Mouse (Mus musculus) monocyte, adult 5-6 weeks (primary cell): ENCODE measurements at regions not wholly inside any gene's neighbourhood (a gene's known extent, or its start where the extent isn't known, plus 50 kb on each side); places are given as distances from the start of the nearest gene placed in this dataset.

Source experiments
- ATAC-seq: fragments of 153-309, 156-312 bp; replicated peaks from 2 replicates; pipeline ENCODE4 v1.8.0; 2017; ENCODE audit warnings: mild to moderate bottlenecking; ENCODE audit not compliant: low TSS enrichment, insufficient number of reproducible peaks, severe bottlenecking, poor library complexity, low FRiP score

DNA sequence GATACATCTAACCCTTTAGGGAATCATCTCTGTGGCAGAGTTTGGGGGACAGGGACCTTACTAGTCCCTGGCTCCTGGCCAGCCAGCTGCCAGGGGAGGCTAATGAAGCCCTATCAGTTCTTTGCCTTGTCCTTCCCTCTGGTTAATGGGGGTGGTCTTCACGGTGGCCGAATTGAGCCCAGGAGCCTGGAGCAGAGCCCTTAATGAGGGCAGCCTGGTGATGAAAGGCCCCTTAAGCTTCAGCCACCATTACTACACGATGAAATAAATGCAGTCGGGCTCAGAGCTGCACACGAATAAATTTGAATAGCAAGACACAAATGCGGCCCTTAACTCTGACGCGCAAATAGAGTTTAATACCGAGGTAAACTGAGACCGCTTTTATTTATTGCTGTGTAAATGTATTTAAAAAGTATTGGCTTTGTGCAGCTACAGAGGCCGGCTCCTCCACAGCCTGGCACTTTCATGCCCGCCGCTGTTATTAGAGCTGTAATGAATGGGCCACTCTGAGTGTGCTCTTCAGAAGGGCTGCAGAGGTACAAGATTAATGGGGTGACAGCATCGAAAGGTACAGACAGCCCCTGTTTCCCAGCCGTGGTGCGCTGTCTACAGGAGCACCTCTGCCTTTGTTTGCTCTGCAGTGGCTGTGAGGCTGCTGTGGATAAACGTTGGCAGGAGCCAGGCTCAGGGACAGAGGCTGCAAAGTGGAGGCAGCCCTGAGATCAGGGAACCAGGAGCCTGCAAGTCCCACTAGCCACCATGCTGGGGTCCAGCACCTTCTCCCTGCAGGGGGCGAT, 335.2 kb upstream of the Zmiz1 start:
- no peak for ATAC-seq

DNA sequence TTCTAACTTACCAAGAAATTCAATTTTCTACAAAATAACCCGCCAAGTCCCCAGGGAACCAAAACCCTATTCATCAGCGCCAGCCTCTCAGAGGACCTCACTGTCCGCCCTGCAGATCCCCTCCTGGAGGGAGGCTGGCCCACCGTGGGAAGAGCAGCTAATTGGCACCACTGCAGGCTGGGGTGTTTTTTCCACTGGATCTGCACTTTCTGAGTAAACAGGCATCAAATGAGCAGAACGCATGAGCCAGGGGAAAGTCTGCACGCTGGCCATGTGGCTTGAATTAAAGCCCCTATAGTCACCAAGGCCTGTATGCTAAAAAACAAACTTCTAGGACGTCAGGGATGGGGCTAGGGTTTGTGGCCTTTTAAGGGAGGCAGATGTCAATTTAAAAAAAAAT, 332.4 kb upstream of the Zmiz1 start:
- ATAC-seq: no peak

DNA sequence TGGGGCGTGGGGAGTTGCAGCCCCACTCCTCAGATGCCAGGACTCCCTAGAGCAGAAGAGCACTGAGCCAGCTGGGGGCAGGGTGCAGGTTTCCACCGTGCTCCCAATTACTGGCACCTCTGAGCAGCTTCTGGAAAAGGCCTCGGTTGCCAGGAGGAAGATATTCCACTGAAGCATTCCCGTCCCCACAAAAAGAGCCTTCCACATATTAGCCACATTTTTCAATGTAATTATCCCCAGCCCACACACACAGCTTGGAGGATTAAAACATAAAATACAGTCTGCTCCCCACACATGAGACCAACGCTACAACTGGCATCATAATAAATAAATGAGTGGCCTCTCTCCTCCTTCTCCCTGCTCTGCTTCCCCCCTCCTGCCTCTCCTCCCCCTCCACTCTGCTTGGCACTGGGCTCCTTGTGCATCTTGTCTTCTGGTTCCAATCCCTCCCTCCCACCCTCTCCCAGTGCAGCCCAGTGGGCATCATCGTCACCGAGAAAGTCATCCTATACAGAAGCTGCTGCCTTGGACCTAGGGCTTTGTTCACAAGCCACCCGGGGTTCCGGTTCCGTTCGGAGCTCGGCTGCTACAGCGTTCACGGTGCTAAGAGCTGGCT, 331.3 kb upstream of the Zmiz1 start:
- ATAC-seq: no peak

DNA sequence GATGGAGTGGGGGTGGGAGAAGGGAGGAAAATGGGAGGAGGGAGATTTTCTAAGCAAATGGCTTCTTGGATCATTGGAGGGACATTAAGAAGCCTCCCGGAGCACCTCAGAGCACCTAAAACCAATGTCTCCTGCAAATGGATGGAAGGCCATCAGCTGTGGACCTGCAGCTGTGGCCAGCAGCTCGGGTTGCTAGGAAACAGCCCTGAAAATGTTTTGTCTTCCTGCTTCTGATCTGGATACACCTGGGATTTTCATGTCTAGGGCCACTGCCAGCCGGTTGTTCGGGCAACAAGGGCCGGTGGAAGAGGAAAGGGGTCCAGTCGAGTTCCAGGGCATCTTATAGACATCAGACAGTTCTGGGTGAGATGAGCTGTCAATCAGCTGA, 330.8 kb upstream of the Zmiz1 start:
- ATAC-seq: no peak

DNA sequence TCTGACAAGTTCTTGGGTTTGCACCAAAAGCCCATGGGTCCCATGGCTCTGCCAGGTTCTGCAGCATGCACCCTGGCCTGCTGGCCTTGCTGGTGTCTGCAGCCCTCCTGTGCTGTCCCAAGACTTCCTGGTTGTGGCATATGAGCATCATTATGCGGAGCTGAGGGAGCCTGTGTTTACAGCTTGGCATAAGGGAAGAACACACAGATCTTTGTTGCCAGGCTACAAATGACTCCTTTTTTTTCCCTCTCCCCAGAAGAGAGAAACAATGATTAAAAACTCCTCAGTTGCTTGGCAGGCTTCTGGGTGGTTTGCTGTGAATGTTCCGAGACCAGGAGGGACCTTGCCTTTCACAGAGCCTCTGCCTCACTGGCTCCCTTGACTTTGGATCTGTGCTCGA, 323.6 kb upstream of the Zmiz1 start:
- ATAC-seq: no peak

DNA sequence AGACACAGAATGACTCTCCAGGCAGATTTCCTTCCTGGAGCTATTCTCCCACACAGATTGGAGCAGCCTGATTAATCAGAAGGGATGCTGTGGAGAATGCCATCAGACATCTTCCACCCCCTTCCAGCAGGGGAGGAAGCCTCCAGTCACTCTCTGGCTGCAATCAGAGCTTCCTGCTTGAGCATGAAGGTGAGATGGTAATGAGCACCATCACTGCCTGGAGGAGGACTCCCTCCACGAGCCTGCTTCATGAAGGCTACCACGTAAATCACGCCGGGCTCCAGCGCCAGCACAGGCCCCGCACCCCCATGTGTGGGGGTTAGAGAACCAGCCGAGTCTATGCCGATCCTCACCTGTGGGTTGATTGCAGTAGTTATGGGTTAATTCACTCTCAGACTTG, 321.7 kb upstream of the Zmiz1 start:
- no peak for ATAC-seq

DNA sequence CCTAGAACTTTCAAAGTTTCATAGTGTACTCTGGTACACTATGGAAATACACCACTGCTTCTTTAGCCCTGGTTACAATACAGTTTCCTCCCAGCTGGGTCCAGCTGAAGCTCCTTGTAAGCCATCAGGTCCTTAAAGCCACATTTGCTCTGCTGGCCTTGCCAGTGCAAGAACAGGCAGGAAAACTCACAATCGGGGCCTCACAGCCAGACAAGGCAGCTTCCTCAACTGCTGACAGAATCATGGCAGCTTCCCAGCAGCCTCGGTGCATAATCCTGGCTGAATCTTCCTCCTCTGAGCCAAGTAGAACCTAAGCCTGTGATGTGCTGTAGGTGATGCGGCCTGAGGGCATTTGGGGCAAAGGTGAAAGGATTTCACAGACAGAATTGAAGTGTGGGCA, 320.5 kb upstream of the Zmiz1 start:
- ATAC-seq: no peak

DNA sequence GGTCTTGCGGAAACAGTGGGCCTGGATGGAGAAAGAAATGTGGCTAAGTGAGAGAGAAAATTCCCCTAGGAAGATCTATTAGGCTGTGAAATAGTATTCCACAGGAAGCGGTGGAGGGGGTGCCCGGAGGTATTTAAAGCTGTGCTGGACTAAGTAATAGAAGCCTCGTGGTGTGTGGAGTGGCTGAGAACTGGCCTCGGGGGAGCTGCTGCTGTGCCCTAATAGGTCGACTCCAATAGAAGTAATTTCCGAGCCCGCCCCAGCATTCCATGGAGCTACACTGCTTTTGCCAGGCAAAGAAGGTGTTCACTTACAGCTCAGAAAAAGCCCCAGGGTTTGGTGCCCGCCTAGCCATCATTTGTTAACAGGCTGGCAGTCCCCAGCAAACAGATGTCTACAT, 317.1 kb upstream of the Zmiz1 start:
- ATAC-seq: no peak

DNA sequence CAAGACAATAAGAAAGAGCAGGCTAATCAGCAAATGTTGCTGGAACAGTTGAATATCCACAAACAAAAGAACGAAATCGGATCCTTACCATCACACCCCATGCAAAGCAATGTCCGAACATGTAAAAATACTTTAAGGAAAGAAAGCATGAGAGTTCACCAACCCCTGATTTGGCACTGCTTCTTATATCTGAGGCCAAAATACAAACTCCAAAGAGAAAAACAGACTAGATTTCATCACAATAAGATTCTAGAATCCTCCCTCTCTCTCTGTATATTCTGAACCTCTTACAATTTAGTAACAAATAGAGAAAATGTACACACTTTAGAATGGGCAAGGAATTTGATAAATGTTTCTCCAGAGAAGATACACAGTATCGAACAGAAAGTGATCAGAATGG, 315.9 kb upstream of the Zmiz1 start:
- no peak for ATAC-seq

DNA sequence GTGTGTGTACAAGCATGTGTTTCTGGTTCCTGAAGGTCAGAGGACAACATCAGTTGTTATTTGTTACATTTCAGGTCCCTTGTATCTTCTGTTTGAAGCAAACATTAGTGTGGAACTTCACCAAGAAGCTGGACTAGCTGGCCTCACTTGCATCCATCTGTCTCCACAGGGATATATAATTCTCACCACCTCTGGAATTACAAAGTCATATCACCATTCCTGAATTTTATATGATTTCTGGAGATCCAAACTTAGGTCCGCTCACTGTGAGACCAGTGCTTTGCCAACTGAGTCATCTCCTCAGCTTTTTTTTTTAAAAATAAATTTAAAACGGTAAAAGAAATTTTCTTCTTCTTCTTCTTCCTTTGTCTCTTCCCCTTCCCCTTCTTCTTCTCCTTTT, 311.3 kb upstream of the Zmiz1 start:
- no peak for ATAC-seq

DNA sequence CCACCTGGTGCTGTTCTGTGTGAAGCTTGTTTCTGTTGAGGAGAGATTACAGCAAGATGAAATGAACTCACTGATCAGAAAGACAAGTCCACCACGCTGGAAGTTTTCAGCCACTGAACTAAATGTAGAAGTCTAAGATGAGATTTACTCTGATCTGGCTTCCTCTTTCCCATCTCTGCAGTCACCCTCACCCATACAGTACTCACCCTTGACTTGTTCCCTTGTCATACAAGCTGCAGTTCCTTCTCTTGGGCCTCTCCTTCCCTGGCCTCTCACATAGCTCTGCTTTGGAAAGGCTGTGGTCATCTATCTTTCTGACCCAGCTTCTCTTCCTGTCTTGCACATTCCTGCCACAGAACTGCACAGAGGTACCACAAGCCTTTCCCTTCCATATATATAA, 308.0 kb upstream of the Zmiz1 start:
- no peak for ATAC-seq

DNA sequence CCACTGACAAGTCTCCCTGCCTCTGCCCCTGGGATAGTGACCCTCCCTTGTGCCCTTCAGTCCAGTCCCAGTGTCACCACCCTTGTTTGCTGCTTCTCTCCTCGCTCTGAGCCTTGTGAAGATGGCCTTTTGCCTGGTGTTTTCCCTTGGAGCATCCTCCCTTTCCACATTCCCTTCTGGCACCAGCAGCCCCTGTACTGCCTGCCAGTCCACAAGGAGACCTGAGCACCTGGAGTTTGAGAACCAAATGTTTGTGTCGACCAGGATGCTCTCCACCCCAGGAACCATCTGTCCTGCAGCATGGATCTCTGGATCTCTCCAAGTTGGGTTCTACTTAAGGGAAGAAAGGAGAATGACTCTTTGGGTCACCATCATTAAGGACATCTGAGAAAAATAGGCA, 307.5 kb upstream of the Zmiz1 start:
- ATAC-seq: no peak

DNA sequence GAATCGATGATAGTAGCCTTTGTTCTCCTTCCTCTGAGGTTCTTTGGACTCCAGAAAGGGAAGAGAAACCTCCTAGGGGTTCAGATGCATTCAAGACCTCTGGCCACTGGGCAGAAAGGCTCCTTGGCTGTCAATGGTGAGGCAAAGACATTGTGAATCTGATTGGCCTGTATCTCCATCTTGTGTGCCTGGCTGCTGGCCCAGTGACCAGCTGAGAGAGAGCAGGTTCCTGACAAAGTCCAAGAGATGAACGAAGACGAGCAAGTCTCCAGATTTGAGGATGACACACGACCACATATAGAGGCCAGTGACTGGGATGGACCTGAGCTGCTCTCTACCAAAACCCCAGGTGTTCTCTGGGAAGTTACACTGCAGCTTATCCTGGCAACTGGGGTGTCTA, 305.4 kb upstream of the Zmiz1 start:
- ATAC-seq: no peak

DNA sequence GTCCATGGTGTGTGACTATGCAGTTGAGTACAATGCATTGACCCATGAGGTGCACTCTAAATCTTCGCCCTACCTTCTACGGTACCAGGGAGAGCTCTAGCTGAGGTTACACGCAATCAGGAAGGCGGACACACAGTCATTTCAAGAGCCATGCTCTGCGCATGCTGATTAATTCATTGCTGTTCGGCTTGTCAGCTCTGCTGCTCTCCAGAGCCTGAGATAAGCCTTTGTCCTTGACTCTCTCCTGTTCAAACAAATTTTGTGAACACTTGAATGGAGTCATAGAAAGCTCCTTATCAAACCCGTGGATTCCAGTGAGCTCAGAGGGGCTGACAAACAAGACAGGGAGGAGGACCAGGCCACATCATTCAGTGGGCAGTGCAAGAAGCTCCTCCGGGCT, 304.8 kb upstream of the Zmiz1 start:
- ATAC-seq: no peak

DNA sequence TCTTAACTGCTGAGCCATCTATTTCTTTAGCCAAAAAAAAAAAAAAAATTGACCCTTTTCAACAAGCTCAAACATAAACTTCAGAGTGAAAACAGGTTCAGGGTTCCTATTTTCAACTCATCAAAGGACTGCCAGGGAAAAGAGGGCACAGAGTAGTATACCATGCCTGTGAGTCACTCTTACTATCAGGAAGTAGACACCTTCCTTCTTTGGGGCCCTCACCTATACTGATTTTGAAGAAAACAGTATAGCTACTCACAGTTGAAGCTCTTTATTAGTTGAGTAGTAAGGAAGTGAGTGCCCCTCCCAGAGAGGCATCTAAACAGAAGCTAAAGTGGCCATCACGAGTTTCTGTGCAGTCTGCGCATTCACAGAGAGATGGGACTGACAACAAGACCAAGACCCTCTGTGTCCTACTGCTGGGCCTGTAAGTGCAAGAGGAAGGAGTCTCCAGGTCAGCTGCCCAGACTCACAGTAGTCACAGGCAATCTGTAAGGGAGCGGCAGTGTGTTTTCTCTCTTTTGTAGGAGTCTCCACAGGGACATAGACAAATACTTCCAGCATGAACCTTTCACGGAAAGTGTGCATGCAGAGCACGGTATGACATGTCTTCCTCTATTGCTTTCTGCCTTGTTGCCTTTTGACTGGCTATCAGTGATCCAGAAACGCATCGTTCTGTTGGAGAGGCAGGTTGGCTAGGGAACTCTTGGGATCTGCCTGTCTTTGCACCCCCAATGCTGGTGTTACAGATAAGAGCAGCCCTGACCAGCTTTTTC, 303.8 kb upstream of the Zmiz1 start:
- no peak for ATAC-seq

DNA sequence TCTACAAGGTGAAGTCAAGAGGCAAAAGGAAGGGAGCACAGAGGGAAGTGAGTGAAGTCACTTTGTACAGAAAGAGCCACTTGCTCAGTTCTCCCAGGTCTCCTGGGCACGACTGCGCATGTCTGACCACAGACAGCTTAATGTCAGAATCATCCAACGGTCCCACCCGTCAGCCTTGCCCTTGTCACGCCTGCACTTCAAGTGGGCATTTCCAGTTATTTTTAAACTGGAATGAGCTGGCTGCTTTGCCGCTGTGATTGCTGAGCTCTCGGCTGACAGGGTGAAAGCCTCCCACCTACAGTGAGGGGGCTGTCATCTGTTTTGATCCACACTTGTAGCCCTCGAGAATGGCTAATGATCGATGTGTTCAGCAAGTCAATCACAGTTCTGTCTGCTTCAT, 302.8 kb upstream of the Zmiz1 start:
- no peak for ATAC-seq

DNA sequence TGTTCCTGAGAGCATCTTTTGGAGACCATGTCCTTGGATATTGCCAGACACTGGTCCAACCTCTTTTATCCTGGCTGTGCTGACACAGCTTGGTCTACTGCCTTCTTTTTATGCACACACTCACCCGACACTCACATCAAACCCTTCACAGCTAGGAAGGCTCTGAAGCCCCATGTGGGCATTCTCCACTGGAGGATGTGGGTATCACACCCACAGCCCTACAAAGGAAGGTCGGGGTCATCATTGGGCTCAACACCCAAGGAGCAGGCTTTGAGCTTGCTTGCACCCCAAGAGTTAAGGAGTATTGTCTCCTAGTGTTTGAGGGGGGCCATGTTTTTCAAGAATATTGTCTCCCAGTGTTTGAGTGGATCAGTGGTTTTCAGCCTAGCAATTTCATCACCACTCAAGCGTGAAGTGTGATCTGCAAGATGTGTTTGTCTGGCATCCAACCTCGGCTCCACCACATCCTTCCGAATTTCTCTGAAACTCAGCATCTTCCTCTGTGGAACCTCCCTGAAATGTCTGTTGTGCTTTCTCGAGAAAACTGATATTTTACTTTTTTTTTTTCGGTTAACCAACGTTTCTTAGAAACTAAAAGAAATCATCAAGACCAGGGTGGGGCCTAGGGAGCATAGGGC, 297.2 kb upstream of the Zmiz1 start:
- ATAC-seq: no peak

DNA sequence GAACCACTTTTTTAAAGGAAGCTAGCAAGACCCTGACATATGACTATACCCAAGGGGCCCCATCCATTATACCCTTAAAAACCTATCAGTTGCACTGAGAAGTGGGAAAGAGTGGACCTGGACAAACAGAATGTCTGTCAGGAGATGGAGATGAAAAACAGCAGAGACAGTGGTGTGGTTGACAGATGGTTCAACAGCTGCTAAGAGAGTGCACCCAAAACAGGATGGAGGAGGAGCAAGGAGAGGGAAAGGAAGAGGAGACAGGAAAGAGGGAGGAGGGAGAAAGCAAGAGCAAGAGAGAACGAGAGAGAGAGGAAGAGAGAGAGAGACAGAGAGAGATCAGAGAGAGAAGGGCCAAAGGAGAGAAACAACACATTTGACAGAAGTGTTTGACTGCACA, 292.8 kb upstream of the Zmiz1 start:
- no peak for ATAC-seq

DNA sequence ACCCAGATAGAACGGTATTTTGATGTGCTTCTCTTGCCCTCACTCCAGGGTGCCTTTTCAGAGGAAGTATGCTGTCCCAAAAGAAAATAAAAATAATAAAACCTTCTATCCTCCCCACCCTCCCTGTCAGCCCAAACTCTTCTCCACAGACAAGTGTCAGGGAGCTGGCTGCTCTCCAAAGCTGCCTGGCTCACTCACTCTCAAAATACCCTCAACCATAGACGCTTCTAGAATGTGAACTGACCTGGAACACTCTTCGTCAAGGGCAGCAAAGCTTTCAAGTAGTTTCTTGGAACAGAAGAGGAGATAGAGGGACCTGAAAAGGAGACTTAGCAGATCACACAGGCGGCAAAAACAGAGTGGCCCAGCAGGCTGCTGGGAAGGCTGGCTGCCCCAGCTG, 291.4 kb upstream of the Zmiz1 start:
- no peak for ATAC-seq

DNA sequence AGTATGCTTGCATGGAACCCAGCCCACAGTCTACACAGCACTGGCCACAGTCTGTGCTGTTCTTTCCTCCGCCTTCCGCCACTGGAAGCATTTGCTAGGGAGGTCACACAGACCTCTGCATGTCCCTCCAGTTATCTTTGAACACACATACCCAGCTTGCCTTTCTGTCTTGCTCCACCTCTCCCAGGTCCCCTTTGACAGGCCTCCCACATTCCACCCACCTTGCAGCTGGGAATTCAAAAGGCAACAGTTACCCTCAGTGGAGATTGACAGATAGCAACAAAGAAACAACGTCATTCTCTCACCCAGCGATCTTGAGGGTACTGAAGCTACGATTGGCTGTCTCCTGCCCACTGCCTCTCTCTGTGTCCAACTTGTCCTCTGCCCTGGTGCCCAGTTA, 290.7 kb upstream of the Zmiz1 start:
- ATAC-seq: no peak
